8 mouse cellular contexts compared by ENCODE assay signal in genomic region chr17:56255863-56256238, GRCm38 (mm10). TPM values are rescaled to one million over a fixed set of nuclear protein-coding genes. Genes with fewer than 3 reads are reported as not detected.
A peak's percentile ranks its signal among the peaks of the same experiment; 100 is the strongest.
DNase-seq lines count a peak whose midpoint lies in the region; ATAC-seq and TF ChIP-seq lines count a peak whose summit lies in the region.

No protein-coding gene starts in this region.

- H3K27ac ChIP-seq in hindbrain, embryonic 13.5 days: peak overlapping the region; percentile 94

- TF ChIP-seq CTCF in Patski (IDR thresholded peaks at IDR 0.05): no peak

- DNase-seq in Patski (ENCODE audit: low read depth, low spot score): peak; percentile 84
- peak; percentile 100 for DNase-seq in cerebellum, postnatal 14 days
- DNase-seq in frontal cortex, postnatal 14 days (ENCODE audit: low spot score in 2 of 2): peak; percentile 98 to 99
- peak; percentile 96 to 100 for DNase-seq in layer of hippocampus, postnatal 25 days (ENCODE audit: extremely low spot score in 1 of 2, low spot score in 1 of 2)
- DNase-seq in lung, postnatal 25 days (ENCODE audit: low spot score): peak; percentile 99
- DNase-seq in retina, embryonic 14.5 days (ENCODE audit: low spot score): peak; percentile 98
- DNase-seq in thymus, postnatal 4 days: peak; percentile 100

- peak; percentile 86 for ATAC-seq in Patski
- ATAC-seq in hindbrain, embryonic 13.5 days (ENCODE audit: low FRiP score): peak; percentile 93

- H3K4me2 ChIP-seq in hindbrain, embryonic 13.5 days: peak overlapping the region; percentile 99

- H3K9ac ChIP-seq in hindbrain, embryonic 13.5 days: peak overlapping the region; percentile 64

- peak overlapping the region; percentile 69 for H3K4me3 ChIP-seq in hindbrain, embryonic 13.5 days

- in situ Hi-C loops in Patski (cut with MboI; ENCODE audit: low pct_unique_long_range_greater_than_20kb): loop anchor here (10.0 kb wide), 1 partner anchor 51 kb away; no protein-coding TSS in a partner anchor

- no peaks in the 10 kb centered on the region for H3K9me3 ChIP-seq in hindbrain, embryonic 13.5 days

- H3K4me1 ChIP-seq in hindbrain, embryonic 13.5 days (replicated peaks): peaks cover 54% of the 10 kb centered on the region

- POLR2A ChIA-PET in Patski (lab: Charles Lee): interaction anchor here (0.6 to 1.7 kb wide), 4 partner anchors 32 to 59 kb away, joined by 3 to 4 read pairs (median 4); no protein-coding TSS in a partner anchor

- peaks cover 28% of the 10 kb centered on the region for H3K36me3 ChIP-seq in hindbrain, embryonic 13.5 days

- WGBS in hindbrain, embryonic 13.5 days: under 1% methylated on average over 32 of the region's 32 CpGs

- H3K27me3 ChIP-seq in Patski: no peaks in the 10 kb centered on the region
- H3K27me3 ChIP-seq in hindbrain, embryonic 13.5 days: 0 out of 2 replicates have a peak, but pooled peaks cover 2% of the 10 kb centered on the region

- CTCF ChIA-PET in Patski (lab: Charles Lee): interaction anchor here (0.7 to 3.1 kb wide), 27 partner anchors 8 to 180 kb away, joined by 3 to 24 read pairs (median 5); partner anchors contain the start of genes Dpp9 and Ticam1

RNA-seq across cellular contexts. Expression of gene Fem1a, which starts 0.8 kb away (rescaled TPM):
- 17.2 TPM for polyA plus RNA-seq in Patski (2021)
- polyA plus RNA-seq in hindbrain, embryonic 13.5 days (2015; fragmentation: Nextera tagmentation; extraction: Ambion mirVana): 18.9 and 20.1 TPM in 2 replicates
- 10 to 100 TPM; 36.1 to 37.0 TPM for total RNA-seq in layer of hippocampus, postnatal 25 days (2021)

RNA-seq across cellular contexts. Expression of gene Ticam1, which starts 20.7 kb away (rescaled TPM):
- polyA plus RNA-seq in Patski (2021): 23.9 TPM
- 1.3 and 1.4 TPM in 2 replicates for polyA plus RNA-seq in hindbrain, embryonic 13.5 days (2015; fragmentation: Nextera tagmentation; extraction: Ambion mirVana)
- total RNA-seq in layer of hippocampus, postnatal 25 days (2021): 1 to 10 TPM; 5.5 to 6.0 TPM

RNA-seq across cellular contexts. Expression of gene Plin3, which starts 36.8 kb away (rescaled TPM):
- 82.5 TPM for polyA plus RNA-seq in Patski (2021)
- polyA plus RNA-seq in hindbrain, embryonic 13.5 days (2015; fragmentation: Nextera tagmentation; extraction: Ambion mirVana): 20.0 and 23.5 TPM in 2 replicates
- 10 to 100 TPM; 14.6 to 16.7 TPM for total RNA-seq in layer of hippocampus, postnatal 25 days (2021)

RNA-seq across cellular contexts. Expression of gene Dpp9, which starts 37.1 kb away (rescaled TPM):
- 58.5 TPM for polyA plus RNA-seq in Patski (2021)
- polyA plus RNA-seq in hindbrain, embryonic 13.5 days (2015; fragmentation: Nextera tagmentation; extraction: Ambion mirVana): 24.5 and 26.5 TPM in 2 replicates
- total RNA-seq in layer of hippocampus, postnatal 25 days (2021): 10 to 100 TPM; 64.7 to 67.3 TPM

RNA-seq across cellular contexts. Expression of gene Arrdc5, which starts 44.2 kb away (rescaled TPM):
- polyA plus RNA-seq in Patski (2021): not detected
- not detected in 2 replicates for polyA plus RNA-seq in hindbrain, embryonic 13.5 days (2015; fragmentation: Nextera tagmentation; extraction: Ambion mirVana)
- not detected for total RNA-seq in layer of hippocampus, postnatal 25 days (2021)

Comparison
In these comparisons a context has a peak if more than half of its experiments do, and no peak if none do; other contexts are left out.
1. Peak in every context shown above with its lines: DNase-seq, ATAC-seq, H3K4me3 ChIP-seq and H3K27ac ChIP-seq.
2. RNA of gene Ticam1, which starts 20.7 kb away (polyA plus RNA-seq): 23.9 TPM in Patski (single experiment); 1.3 to 1.4 TPM in hindbrain, embryonic 13.5 days; every median in the first group is over 10 times any median in the second.